Mouse (Mus musculus): Measurements from ENCODE around the gene Wnt3.

DNA sequence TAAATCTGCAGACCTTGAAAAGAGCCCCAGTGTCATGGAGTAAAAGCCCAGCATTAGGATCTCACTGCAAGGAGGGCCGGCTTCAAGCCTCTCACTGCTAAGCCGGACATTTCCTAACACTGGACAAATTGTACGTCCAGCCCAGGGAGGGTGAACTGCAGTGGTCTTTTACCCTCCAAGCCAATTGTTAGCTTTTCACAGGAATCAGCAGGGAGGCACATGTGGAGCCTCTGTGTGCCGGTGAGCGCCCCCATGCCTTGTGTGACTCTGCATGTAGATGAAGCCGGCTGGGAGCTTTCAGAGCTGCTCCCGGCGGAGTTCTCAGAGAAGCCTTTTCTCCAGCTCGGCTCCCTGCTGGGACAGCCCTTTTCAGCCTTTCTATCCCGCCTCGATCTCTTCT is 66.9 kb downstream of the Wnt3 start:
- no peak for TF ChIP-seq POLR2A (IDR thresholded peaks at IDR 0.05; ENCODE audit: extremely low read depth, insufficient read depth, low read length)
- no peak for TF ChIP-seq CTCF (IDR thresholded peaks at IDR 0.05; ENCODE audit: extremely low read depth, insufficient read depth, low read length)

Measured in cortical plate, adult 2 months (tissue).